Mouse (Mus musculus) G1E-ER4 (cell line): ENCODE data around the gene Taok3. TPM values are rescaled to one million over a fixed set of nuclear protein-coding genes. Genes with fewer than 3 reads are reported as not detected.

Experiments
- GATA1 ChIP-seq: IDR thresholded peaks from one replicate; pipeline ENCODE4 v1.8.0; 2012; ENCODE audit warnings: low read length, inconsistent platforms
- polyA plus RNA-seq: library from polyadenylated mRNA; stranded (reverse); fragments of >175 nt; gene quantifications from 2 replicates; pipeline ENCODE4 v1.2.3, GENCODE M21; 2012

Gene Taok3
- polyA plus RNA-seq, 1 experiment: 59.0 TPM

DNA sequence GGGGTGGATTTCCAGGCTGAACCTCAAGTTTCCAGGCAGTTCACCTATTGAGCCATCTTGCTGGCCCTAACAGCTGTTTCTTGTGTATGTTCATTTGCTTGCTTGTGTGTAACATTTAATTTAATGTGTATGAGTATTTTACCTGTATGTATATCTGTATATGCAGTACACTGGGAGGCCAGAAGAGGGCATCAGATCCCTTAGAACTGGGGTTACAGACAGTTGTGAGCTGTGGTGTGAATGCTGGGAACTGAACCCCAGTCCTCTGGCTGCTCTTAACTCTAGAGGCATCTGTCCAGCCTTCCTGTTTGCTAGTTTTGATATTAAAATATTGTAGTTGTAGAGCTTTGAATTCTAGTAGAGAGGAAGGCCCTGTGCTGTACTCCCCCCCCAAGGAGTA is 33.0 kb downstream of the Taok3 start:
- no peak for TF ChIP-seq GATA1

DNA sequence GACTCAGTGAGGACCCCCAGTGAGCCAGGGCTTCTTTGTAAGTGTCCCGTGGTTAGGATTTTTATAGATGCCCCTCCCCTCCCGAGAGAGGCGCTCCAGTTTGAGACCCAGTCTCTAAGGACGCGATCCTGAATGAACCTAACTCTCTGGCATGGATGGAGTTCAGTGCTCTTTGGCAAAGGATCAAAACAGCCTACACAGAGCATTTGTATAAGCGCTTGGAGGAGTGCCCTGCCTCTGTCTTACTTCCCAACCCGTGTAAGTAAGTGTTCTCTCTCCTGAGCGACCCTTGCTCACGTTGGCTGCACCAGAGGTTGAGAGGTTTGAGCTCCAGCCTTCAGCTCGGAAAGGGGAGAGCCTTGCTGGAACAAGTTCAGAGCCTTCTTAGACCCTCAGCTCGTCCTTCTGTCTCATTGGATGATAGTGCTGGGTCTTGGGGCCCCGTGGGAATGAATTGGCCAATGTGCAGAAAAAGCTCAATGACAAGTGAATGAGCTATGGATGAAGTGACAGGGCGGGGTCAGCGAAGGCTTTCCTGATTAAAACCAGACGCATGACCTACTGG is 33.7 kb downstream of the Taok3 start:
- TF ChIP-seq GATA1: no peak

DNA sequence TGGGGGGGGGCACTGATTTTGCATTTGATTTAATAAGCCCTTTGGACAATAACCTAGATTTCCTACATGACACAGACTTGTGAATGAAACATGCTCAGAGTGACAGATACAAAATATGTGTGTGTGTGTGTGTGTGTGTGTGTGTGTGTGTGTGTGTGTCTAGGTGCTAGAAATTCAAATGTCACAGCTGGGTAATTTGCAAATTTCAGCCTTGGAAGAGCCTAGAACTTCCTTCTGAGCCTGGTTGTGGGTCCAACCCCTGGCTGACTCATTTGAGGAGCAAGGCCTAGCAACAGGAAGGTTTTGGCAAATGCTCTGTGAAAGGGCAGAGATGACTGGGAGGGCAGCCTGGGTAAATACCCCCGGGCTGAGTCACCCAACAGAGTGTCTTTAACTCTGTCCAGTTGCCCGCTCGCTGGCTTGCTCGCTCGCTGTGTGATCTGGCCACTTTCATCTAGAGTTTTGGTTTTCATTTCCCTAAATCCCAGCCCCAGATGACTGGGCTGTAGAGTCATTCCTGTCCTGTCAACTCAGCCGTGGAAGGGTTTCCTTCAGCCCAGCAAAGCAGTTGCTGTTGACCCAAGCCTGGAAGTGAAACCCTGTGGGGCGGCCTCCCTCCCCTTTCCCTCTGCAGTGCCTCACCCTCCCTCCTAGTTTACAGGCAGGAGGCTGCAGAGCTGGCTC is 38.5 kb downstream of the Taok3 start:
- TF ChIP-seq GATA1: no peak

DNA sequence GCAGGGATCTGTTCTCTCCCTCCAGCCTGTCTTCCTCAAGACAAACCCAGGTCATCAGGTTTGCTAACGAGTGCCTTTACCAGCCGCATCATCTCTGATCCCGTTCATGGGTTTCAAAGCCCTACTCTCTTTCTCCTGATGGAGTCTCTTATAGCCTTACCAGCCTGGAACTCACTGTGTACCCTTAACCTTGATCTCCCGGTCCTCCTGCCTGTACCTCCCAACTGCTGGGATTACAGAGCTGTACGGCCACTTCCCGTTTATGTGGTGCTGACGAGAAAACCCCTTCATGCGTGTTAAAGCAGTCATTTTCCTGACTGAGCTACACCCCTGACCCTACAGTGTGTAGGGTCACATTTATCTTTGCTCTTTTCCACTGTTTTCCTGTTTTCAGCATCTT is 39.4 kb downstream of the Taok3 start:
- TF ChIP-seq GATA1: no peak

DNA sequence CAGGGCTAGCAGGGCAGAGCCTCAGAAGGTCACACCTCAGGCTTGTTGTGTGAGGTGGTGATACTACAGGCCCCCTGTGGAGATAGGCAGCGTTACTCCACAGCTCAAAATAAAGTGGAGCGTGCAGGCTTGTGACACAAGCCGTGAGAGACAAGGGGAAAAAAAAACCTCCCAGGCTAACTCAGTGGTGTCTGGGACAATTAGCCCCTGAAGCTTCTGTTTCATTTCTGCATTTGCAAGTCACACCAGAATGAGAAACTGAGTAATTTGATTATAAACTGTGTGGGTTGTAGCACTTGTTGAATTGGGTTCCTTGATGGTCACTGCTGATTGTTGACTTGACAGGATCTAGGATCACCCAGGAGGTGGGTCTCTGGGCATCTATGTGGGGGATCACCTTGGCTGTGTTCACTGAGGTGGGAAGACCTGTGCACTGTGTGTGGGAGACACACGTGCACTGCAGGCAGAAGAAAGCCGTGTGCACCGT is 39.9 kb downstream of the Taok3 start:
- TF ChIP-seq GATA1: no peak

DNA sequence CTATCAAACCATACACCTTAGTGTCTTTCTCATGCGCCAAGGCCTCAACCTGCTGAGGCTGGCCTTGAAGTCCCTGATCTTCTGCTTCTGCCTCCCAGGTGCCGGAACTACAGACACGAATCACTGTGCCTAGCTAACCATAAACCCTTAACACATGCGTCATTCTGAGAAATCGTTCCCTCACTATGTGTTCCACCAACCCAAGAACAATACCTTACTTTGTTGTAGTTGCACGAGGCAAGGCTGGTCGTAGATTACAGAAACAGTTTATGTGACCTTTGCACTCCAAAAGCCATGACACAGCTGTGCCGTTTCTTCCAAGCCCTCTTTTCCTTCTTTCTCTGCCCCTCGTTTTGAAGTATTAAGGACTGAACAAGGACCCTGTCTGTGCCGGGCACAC is 40.6 kb downstream of the Taok3 start:
- no peak for TF ChIP-seq GATA1

DNA sequence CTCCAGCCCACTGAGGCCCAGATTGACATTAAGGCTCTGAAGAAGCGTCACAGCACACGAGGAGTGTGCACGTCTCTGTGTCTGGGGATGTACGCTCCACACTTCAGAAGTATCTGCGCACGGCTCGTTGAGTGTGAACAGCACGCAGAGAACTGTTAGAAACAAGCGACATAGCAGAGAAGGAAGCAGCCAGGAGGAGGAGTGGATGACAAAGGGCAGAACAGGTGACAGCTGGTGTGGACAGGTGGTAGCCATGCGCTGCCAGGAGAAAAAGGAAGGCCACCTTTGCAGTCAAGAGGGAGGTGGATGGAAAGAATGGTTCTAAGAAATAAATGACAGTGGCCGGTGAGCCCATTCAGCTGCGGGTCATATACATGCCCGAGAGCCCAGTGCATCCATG is 43.9 kb downstream of the Taok3 start:
- TF ChIP-seq GATA1: no peak

DNA sequence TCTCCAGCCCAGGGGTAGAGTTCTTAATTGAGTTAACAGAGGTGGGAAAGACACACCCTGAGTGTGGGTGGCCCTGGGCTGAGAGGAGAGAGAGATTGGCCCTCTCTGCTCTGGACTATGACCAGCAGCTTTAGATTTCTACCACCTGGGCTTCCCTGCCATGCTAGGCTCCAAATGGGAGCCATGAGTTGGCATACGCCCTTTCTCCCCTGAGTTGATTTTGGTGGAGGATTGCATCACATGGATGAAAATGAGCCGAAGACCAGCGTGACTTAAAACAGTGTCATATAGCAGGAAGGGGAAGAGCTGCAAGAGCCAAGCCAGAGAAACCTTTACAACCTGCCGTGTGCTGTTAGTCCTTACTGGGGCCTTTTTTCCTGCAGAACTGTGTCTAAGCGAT is 44.6 kb downstream of the Taok3 start:
- no peak for TF ChIP-seq GATA1

DNA sequence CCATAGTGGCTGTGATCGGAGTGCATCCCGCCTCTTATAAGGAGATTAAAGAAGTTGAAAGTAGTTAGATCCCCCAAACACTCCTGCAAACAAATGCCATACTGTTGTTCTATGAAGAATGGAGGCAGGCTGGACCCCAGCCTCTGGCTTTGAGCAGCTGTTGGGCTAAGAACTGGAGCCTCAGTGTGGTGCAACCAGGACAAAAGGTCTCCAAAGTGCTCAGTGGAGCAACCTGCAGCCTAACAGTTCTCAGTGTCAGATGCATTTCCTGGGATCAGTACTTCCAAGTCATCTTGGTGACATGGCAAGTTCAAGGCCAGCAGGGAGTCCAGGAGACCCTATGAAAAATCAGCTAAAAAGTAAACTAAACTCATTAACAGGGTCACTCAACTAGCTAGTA is 45.0 kb downstream of the Taok3 start:
- no peak for TF ChIP-seq GATA1

DNA sequence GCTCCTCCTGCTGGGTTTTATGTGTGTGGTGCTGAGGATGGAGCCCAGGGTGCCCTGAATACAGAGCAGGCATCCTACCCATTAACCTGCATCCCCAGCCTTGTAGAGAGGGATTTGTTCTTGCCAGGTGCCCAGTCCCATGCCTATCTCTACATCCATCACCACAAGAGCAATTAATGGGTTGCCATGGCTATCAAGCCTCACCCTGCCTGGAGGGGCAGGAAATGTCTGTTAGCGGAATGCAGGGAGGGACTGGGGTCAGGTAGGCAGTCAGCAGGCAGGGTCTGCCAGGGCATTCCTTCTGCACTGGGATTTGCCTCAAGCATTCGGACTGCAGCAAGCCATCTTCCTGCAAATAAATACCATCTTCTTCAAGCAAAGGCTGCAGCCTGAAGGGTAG is 46.0 kb downstream of the Taok3 start:
- TF ChIP-seq GATA1: no peak

DNA sequence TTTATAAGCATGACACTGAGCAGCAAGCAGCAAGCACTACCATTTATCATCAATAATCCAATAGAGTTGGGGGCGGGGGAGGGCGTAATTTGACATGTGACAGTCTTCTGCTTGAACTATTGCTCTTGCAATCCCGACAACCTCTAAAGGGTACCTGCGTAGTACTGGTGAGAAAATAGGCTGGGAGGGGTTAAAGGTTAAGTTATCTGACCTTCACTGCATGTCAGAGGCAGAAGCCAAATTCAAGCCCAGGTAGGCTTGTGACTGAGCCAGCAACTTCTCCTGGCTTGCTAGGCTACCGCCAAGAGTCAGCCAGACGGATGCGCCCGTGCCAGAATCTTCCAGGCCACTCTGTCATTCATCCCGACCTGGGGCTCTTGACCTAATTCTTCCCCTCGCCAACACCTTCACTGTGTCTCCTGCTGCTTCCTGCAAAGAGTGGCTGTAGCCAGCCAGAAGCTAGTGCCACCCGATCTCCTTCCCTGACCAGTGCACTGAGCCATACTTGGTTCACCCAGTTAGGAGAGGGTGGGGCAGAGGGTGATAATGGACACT is 47.0 kb downstream of the Taok3 start:
- no peak for TF ChIP-seq GATA1

DNA sequence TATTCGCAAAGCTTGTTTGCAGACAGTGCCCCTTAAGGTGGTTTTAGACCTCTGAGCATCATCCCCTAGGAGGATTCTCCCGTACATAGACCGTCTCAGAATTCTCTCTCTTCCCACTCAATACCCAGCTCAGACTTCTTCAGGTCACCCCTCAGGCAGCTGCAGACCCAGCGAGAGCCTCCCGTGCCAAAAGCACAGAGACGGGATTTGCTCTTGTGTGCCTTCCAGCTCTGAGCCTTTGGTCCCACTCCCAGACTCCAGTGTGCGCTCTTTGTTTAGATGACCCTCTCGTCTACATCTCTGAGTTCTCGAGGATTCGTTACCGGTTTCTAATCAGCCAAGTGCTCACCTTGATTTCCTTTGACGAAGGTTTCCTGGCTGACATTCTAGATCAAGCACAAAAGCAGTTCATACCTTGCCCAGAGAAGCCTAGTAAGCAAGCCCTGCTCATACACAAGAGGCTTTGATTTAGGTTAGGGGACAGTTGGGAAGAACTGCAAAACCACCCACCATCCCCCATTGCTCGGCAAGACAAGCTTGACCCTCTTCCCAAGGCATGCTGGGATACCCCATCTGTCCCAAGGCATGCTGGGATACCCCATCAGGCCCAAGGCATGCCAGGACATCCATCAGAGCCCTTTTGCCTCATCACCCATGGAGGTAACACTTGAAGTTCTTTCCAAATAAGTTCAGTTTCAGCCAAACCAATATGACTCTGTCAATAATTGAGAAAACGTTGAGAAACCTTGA is 48.6 kb downstream of the Taok3 start:
- no peak for TF ChIP-seq GATA1

DNA sequence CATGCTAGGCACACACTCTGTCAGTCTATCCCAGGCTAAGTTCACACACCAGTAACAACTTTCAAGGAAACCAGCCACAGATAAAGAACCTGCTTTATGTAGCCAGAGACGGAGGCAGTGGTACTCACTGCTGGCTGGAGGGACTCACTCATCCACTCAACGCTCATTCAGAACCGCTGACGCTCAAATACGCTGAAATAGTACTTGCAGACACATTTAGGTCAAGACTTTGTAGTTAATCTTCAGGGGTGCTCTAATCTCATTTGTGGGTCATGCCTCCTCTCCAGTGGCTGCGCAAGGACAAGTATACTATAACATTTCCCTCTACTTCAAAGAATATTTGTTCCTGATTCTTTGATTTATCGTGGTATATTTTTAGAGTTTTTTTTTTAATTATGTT is 54.1 kb downstream of the Taok3 start:
- no peak for TF ChIP-seq GATA1

DNA sequence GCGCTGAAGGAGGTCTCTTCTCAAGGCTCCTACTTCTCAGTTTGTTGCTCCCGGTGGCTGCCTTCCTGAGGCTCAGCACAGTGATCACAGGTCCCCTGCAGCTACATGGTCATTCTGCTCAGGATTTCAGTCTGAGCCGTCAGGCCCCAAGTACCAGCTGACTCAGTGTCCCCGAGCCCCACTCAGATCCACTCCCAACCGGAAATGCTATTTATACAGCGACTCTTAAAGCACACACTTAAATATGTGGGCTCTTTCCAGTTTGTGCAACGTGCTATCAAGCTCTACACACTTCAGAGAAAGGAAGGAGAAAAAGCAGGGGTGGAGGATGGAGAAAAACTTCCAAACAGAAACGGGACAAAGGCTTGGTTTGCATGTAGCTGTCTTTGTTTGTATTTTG is 56.0 kb downstream of the Taok3 start:
- TF ChIP-seq GATA1: no peak

DNA sequence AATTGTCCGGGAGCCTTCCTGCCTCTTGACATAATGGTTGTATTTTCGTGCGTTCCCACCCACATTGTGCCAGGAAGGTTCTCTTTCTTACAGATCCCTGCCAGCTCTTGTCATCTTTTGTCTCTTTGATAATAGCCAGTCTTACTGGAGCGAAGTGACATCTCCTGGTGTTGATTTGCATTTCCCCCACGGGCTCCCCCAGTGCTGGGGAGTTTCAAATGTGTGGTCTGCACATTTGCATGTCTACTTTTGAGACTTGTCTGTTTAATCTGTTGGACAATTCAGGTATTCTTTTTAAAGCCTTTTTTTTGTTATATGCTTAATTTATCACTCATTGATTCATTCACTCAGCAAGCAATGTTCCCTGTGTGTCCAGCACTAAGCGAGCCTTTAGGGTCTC is 58.1 kb downstream of the Taok3 start:
- TF ChIP-seq GATA1: no peak

DNA sequence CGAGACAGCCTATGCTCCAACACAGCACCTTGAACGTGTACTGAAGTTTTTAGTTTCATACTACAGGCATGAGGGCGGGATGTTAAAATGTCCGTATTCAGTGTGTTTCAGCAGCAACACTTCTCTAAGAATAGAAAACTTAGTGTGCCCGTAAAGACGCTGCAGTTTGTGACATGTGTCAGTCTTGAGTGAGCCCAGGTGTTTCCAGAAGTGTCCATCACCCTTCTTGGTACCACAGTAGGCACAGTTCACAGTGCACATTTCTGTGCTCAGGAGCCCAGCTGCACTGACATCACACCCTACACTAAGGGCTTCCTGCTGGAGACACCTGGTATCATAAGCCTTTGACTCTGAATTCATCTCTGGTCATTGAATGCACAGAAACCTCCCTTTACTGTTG is 58.6 kb downstream of the Taok3 start:
- no peak for TF ChIP-seq GATA1
